Mouse (Mus musculus): ENCODE measurements around the gene Atr. TPM values are rescaled to one million over a fixed set of nuclear protein-coding genes. Genes with fewer than 3 reads are reported as not detected.

Gene Atr
- total RNA-seq, 1 experiment: 29.4 TPM

DNA sequence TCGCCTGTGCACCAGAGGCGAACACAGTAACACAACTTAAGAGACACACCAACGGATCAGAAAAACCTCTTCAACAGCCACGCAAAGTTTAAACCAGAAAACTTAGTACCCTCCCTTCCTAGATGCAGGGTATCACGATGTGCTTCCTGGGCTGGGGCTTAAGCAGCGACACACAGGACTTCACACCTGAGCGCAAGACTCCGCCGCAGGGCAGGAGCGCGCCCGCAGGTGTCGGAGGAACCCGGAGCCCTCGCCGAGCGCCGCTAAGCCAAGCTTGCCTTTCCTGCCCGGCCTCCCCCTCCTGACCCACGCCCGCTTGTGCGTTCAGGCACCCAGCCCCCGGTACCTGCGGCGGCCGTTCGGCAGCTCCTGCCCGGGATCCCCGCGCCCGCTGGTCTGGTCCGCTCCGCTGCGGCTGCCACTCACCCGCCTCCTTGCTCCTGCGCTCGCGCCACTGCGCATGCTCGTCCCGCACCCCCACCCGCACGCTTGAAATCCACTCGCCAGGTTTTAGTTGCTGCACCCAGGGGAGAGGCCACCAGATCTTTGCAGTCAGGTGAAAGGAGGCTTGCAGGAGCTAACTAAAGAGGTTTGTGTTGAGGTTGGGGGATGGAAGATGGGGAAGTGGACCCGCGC lies 12.5 kb upstream of the Atr start, which contains the start of gene Pls1:
Gene Pls1 (minus strand): TSS at position 487 of the 636 bp plus-strand sequence.
- DNase-seq (ENCODE audit: low read depth, low spot score): peak; percentile 82
- no peaks in the 10 kb centered on the region for H3K9me3 ChIP-seq (ENCODE audit: control insufficient read depth, insufficient read depth, low read depth, low read length)
- peak within 1 kb of the TSS; percentile 73 to 89 for H3K4me3 ChIP-seq (ENCODE audit: insufficient read depth in 1 of 2, low read depth in 1 of 2, low read length in 2 of 2, poor library complexity in 1 of 2, severe bottlenecking in 1 of 2)
- no peaks in the 10 kb centered on the region for H3K36me3 ChIP-seq (ENCODE audit: control insufficient read depth, insufficient read depth, low read length, poor library complexity, severe bottlenecking)
- peaks cover 0 to 2% of the 10 kb centered on the region in 2 experiments; a peak in 2 of 4 replicates for H3K4me1 ChIP-seq (ENCODE audit: control insufficient read depth in 2 of 2, insufficient read depth in 2 of 2, low read length in 2 of 2, poor library complexity in 1 of 2)
- TF ChIP-seq MAFK (IDR thresholded peaks at IDR 0.05; ENCODE audit: insufficient read depth, low read depth, low read length) (no peak), HCFC1 (IDR thresholded peaks at IDR 0.05; ENCODE audit: borderline replicate concordance, insufficient read depth, low read length) (no peak; the same call in 1 of the 2 replicates), CHD2 (IDR thresholded peaks at IDR 0.05; ENCODE audit: low read depth, low read length) (no peak), ZC3H11A (IDR thresholded peaks at IDR 0.05; ENCODE audit: borderline replicate concordance, low read depth, low read length) (no peak), ZNF384 (IDR thresholded peaks at IDR 0.05; ENCODE audit: low read depth, low read length) (no peak)
- no peak within 1 kb of the TSS for H3K27ac ChIP-seq (ENCODE audit: insufficient read depth, low read depth, low read length, poor library complexity, severe bottlenecking)
- in situ Hi-C loops (cut with MboI; ENCODE audit: low sequenced_read_pairs in 2 of 2, unreplicated experiment in 2 of 2): no loop called here
- H3K9ac ChIP-seq (ENCODE audit: insufficient read depth, low read depth, low read length, poor library complexity, severe bottlenecking): peak within 1 kb of the TSS; percentile 88

DNA sequence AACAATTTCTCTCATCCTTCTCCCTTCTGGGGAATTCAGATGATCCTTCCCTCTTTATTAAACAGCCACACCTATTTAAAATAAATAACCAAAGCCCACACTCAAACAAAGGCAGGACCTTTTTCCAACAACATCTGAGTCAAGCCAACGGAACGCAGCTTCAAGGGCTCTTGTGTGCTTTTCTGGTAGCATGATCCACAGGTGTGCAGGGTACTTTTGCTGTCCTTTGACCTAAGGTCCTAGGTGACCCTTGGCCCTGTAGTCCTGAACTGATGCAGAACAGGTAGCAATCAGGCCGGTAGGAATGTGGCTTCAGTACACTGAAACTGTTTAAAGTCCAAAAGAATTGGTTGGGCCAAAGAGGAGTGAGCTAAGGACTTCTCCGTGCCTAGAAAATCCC lies 11.7 kb upstream of the Atr start:
- TF ChIP-seq ZC3H11A (IDR thresholded peaks at IDR 0.05; ENCODE audit: borderline replicate concordance, low read depth, low read length): no peak
- TF ChIP-seq HCFC1 (IDR thresholded peaks at IDR 0.05; ENCODE audit: borderline replicate concordance, insufficient read depth, low read length): no peak
- TF ChIP-seq CHD2 (IDR thresholded peaks at IDR 0.05; ENCODE audit: low read depth, low read length): no peak
- TF ChIP-seq MAFK (IDR thresholded peaks at IDR 0.05; ENCODE audit: insufficient read depth, low read depth, low read length): no peak
- TF ChIP-seq ZNF384 (IDR thresholded peaks at IDR 0.05; ENCODE audit: low read depth, low read length): no peak
- no peak overlapping the region for H3K9ac ChIP-seq (ENCODE audit: insufficient read depth, low read depth, low read length, poor library complexity, severe bottlenecking)
- H3K9me3 ChIP-seq (ENCODE audit: control insufficient read depth, insufficient read depth, low read depth, low read length): no peaks in the 10 kb centered on the region
- DNase-seq (ENCODE audit: low read depth, low spot score): no peak
- peak overlapping the region in 1 of 2 experiments; percentile 73; a peak in 1 of 4 replicates for H3K4me3 ChIP-seq (ENCODE audit: insufficient read depth in 1 of 2, low read depth in 1 of 2, low read length in 2 of 2, poor library complexity in 1 of 2, severe bottlenecking in 1 of 2)
- H3K27ac ChIP-seq (ENCODE audit: insufficient read depth, low read depth, low read length, poor library complexity, severe bottlenecking): no peak overlapping the region
- H3K36me3 ChIP-seq (ENCODE audit: control insufficient read depth, insufficient read depth, low read length, poor library complexity, severe bottlenecking): no peaks in the 10 kb centered on the region
- H3K4me1 ChIP-seq (ENCODE audit: control insufficient read depth in 2 of 2, insufficient read depth in 2 of 2, low read length in 2 of 2, poor library complexity in 1 of 2): peaks cover 0 to 2% of the 10 kb centered on the region in 2 experiments; a peak in 2 of 4 replicates
- in situ Hi-C loops (cut with MboI; ENCODE audit: low sequenced_read_pairs in 2 of 2, unreplicated experiment in 2 of 2): no loop called here

DNA sequence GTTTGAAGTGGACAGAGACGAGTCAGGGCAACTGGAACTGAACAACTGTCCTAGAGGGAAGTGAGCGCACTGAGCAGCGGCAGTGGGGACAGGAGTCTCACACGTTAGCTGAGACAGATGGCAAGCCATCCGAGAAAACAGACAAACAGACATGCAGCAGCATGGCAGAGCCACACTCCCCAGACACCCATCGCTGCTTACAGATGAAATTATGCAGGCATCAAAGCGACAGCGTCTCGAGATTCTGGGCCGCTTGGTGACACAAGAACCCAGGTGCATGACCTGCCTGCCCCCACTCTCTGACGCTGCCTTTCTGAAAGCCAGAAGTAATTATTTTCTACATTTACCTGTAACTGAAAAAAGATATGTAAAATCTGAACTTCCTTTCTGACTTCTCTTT lies 5.7 kb upstream of the Atr start:
- Histone ChIP-seq H3K27ac (ENCODE audit: insufficient read depth, low read depth, low read length, poor library complexity, severe bottlenecking) (no peak overlapping the region), H3K4me1 (ENCODE audit: control insufficient read depth in 2 of 2, insufficient read depth in 2 of 2, low read length in 2 of 2, poor library complexity in 1 of 2) (no peaks in the 10 kb centered on the region), H3K9me3 (ENCODE audit: control insufficient read depth, insufficient read depth, low read depth, low read length) (no peaks in the 10 kb centered on the region), H3K9ac (ENCODE audit: insufficient read depth, low read depth, low read length, poor library complexity, severe bottlenecking) (no peak overlapping the region), H3K36me3 (ENCODE audit: control insufficient read depth, insufficient read depth, low read length, poor library complexity, severe bottlenecking) (no peaks in the 10 kb centered on the region), H3K4me3 (ENCODE audit: insufficient read depth in 1 of 2, low read depth in 1 of 2, low read length in 2 of 2, poor library complexity in 1 of 2, severe bottlenecking in 1 of 2) (no peak overlapping the region)
- TF ChIP-seq CHD2 (IDR thresholded peaks at IDR 0.05; ENCODE audit: low read depth, low read length) (no peak), HCFC1 (IDR thresholded peaks at IDR 0.05; ENCODE audit: borderline replicate concordance, insufficient read depth, low read length) (no peak)
- in situ Hi-C loops (cut with MboI; ENCODE audit: low sequenced_read_pairs in 2 of 2, unreplicated experiment in 2 of 2): no loop called here
- DNase-seq (ENCODE audit: low read depth, low spot score): no peak

DNA sequence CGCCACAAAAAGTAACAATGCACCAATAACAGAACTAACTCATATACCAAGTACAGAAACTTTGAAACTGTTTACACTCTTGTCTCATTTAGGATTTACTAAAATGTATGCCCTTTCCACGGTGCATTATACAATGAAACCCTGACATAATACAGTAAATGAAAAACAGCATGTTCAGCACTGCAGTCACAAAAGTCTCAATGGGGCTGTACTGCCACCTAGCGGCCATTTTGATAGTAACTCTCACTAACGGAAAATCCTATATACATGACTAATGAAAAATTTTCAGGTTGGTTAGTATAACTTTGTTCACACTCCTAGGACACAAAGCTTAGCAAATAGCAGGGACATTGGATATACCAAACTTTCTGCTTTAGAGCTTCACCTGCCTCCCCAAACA lies 4.5 kb upstream of the Atr start:
- Histone ChIP-seq H3K36me3 (ENCODE audit: control insufficient read depth, insufficient read depth, low read length, poor library complexity, severe bottlenecking) (no peaks in the 10 kb centered on the region), H3K4me3 (ENCODE audit: insufficient read depth in 1 of 2, low read depth in 1 of 2, low read length in 2 of 2, poor library complexity in 1 of 2, severe bottlenecking in 1 of 2) (no peak overlapping the region), H3K9me3 (ENCODE audit: control insufficient read depth, insufficient read depth, low read depth, low read length) (no peaks in the 10 kb centered on the region), H3K9ac (ENCODE audit: insufficient read depth, low read depth, low read length, poor library complexity, severe bottlenecking) (no peak overlapping the region), H3K27ac (ENCODE audit: insufficient read depth, low read depth, low read length, poor library complexity, severe bottlenecking) (no peak overlapping the region), H3K4me1 (ENCODE audit: control insufficient read depth in 2 of 2, insufficient read depth in 2 of 2, low read length in 2 of 2, poor library complexity in 1 of 2) (no peaks in the 10 kb centered on the region)
- no peak for TF ChIP-seq ZNF384 (IDR thresholded peaks at IDR 0.05; ENCODE audit: low read depth, low read length)
- TF ChIP-seq CHD2 (IDR thresholded peaks at IDR 0.05; ENCODE audit: low read depth, low read length): no peak
- TF ChIP-seq ZC3H11A (IDR thresholded peaks at IDR 0.05; ENCODE audit: borderline replicate concordance, low read depth, low read length): peak; percentile 47; the same call in 1 of the 2 replicates
- TF ChIP-seq MAFK (IDR thresholded peaks at IDR 0.05; ENCODE audit: insufficient read depth, low read depth, low read length): peak; percentile 94
- no peak for TF ChIP-seq HCFC1 (IDR thresholded peaks at IDR 0.05; ENCODE audit: borderline replicate concordance, insufficient read depth, low read length)
- DNase-seq (ENCODE audit: low read depth, low spot score): peak; percentile 60
- in situ Hi-C loops (cut with MboI; ENCODE audit: low sequenced_read_pairs in 2 of 2, unreplicated experiment in 2 of 2): no loop called here
